ENCODE assay signal across 13 mouse cellular contexts in the genomic region with DNA sequence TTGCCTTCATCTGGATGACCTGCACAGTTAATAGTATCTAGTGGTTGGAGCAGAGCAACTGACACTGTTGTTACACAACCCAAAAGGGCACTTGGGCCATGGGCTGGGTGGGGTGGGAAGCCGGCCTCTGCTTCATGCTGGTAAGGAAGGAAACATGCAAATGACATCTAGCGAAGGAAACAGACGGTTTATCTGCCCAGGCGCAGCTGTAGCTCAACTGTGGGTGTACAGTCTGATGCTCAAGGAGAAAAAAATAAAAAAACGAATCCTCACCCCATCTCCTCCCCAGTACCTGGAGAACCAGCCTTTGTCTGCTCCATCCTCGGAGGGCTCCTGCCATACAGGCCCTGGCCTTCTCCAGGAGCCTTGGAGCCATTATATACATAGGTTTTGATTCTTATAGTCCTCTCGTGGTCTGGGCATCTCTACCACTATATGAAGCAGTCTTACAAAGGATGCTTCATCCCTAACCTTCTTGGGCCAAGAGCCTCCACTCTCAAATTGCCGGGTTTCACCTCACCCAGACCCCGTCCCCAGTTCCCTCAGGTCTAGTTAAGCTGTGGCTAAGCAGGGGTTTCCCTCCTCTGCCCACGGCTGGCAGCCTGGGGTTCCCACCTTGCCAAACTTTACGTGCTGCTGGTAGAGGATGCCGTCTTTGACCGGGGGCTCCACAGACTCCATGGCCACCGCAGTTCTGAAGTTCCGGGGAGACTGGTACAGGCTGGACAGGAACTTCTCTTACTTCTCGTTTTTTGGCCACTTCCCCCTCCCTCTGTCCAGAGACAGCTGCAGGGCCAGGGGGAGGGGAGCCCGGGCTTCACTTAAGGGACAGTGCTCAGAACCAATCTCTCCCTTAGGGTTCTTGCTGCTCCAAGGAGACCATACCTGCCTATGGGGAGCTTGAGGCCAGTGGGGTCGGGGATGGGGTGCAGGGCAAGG. TPM values are rescaled to one million over a fixed set of nuclear protein-coding genes. Genes with fewer than 3 reads are reported as not detected.
DNase-seq lines count a peak whose midpoint lies in the region; ATAC-seq and TF ChIP-seq lines count a peak whose summit lies in the region.
"Had no signal": no experiment of that assay in that cellular context is flagged by ENCODE, and none has a peak within 500 bp of the region (broad histone marks: within the 10 kb centered on the region; RNA-seq: fewer than 3 reads in every experiment).

No protein-coding gene starts in this region.

- WGBS in midbrain, embryonic 11.5 days, result 84% methylated on average over 18 of the region's 18 CpGs

- TF ChIP-seq CTCF in gastrocnemius, adult 2 months (IDR thresholded peaks at IDR 0.05), result no peak

- H3K4me2 ChIP-seq in midbrain, embryonic 11.5 days, result no peak overlapping the region
- H3K4me2 ChIP-seq: forebrain, embryonic 13.5 days; heart, embryonic 13.5 days; intestine, embryonic 15.5 days; neural tube, embryonic 12.5 days had no signal

- H3K36me3 ChIP-seq in midbrain, embryonic 11.5 days (ENCODE audit: control insufficient read depth, insufficient read depth, low read length), result peaks cover 22% of the 10 kb centered on the region

- peak overlapping the region; percentile 54 for H3K4me3 ChIP-seq in gastrocnemius, adult 2 months
- H3K4me3 ChIP-seq in midbrain, embryonic 11.5 days (ENCODE audit: low read depth, low read length), result no peak overlapping the region
- H3K4me3 ChIP-seq: forebrain, embryonic 13.5 days; heart, embryonic 13.5 days; intestine, embryonic 15.5 days; neural tube, embryonic 12.5 days had no signal

- no peaks in the 10 kb centered on the region for H3K27me3 ChIP-seq in midbrain, embryonic 11.5 days (ENCODE audit: control insufficient read depth, insufficient read depth, low read length)
- H3K27me3 ChIP-seq: forebrain, embryonic 13.5 days; intestine, embryonic 15.5 days; neural tube, embryonic 12.5 days had no signal

- no peaks in the 10 kb centered on the region for H3K9me3 ChIP-seq in midbrain, embryonic 11.5 days (ENCODE audit: control insufficient read depth, low read length)
- H3K9me3 ChIP-seq: forebrain, embryonic 13.5 days; heart, embryonic 13.5 days; intestine, embryonic 15.5 days; neural tube, embryonic 12.5 days had no signal

- H3K27ac ChIP-seq in gastrocnemius, adult 2 months, result peak overlapping the region; percentile 57
- no peak overlapping the region for H3K27ac ChIP-seq in midbrain, embryonic 11.5 days (ENCODE audit: low read depth, low read length)
- H3K27ac ChIP-seq: forebrain, embryonic 13.5 days; heart, embryonic 13.5 days; intestine, embryonic 15.5 days; neural tube, embryonic 12.5 days had no signal

- peak; percentile 38 to 41; a peak in 3 of 4 replicates for ATAC-seq in hematopoietic stem cell, adult 5-6 weeks (replicated peaks in 1 of 2; ENCODE audit: insufficient read depth in 1 of 2, low FRiP score in 2 of 2, low TSS enrichment in 1 of 2, low read depth in 1 of 2, poor library complexity in 2 of 2, severe bottlenecking in 2 of 2)
- ATAC-seq in megakaryocyte, adult 5-6 weeks (ENCODE audit: poor library complexity, severe bottlenecking), result peak; percentile 69
- no peak for ATAC-seq in midbrain, embryonic 11.5 days (ENCODE audit: low FRiP score)
- ATAC-seq: forebrain, embryonic 13.5 days; intestine, embryonic 15.5 days had no signal

- no peak for DNase-seq in gastrocnemius, adult 2 months
- DNase-seq in gastrocnemius, postnatal 36 days, result no peak
- peak; percentile 86 for DNase-seq in A20 (ENCODE audit: low read depth, low spot score)
- DNase-seq in cerebellum, adult 8-10 months, result no peak
- DNase-seq in midbrain, embryonic 11.5 days (ENCODE audit: low spot score, missing footprints), result no peak
- DNase-seq in testis, postnatal 10 days (ENCODE audit: low spot score), result no peak
- DNase-seq: right cerebral cortex, postnatal 4 days had no signal

- no peaks in the 10 kb centered on the region for H3K4me1 ChIP-seq in midbrain, embryonic 11.5 days (ENCODE audit: control insufficient read depth, insufficient read depth, low read length)
- H3K4me1 ChIP-seq: forebrain, embryonic 13.5 days; intestine, embryonic 15.5 days; neural tube, embryonic 12.5 days had no signal

- no peak overlapping the region for H3K9ac ChIP-seq in midbrain, embryonic 11.5 days (ENCODE audit: low read length)
- H3K9ac ChIP-seq: forebrain, embryonic 13.5 days; heart, embryonic 13.5 days; intestine, embryonic 15.5 days; neural tube, embryonic 12.5 days had no signal

- intact Hi-C loops in gastrocnemius, adult 2 months (cut with DNase I), result no loop called here
- intact Hi-C loops in gastrocnemius, postnatal 36 days (cut with DNase I), result no loop called here

RNA-seq across cellular contexts. Expression of a gene that starts 1.0 kb away (rescaled TPM):
- total RNA-seq in gastrocnemius, adult 2 months (2021), result 1 to 10 TPM in 1 of 2 experiments, under 1 TPM in 1; 0.77 to 1.5 TPM
- total RNA-seq in gastrocnemius, postnatal 36 days (2021), result 1 to 10 TPM in 1 of 2 experiments, under 1 TPM in 1; 0.74 to 1.2 TPM
- 4.1 and 15.5 TPM in 2 replicates for total RNA-seq in hematopoietic stem cell, adult 5-6 weeks (2017)
- 73.6 and 80.6 TPM in 2 replicates for total RNA-seq in megakaryocyte, adult 5-6 weeks (2015)
- total RNA-seq in megakaryocyte, adult 5-6 weeks (2017), result 81.2 and 88.6 TPM in 2 replicates
- polyA plus RNA-seq in midbrain, embryonic 11.5 days (2014; fragmentation: Nextera tagmentation; extraction: Ambion mirVana), result 1.9 TPM in 2 replicates

RNA-seq across cellular contexts. Expression of a gene that starts 8.4 kb away (rescaled TPM):
- total RNA-seq in gastrocnemius, adult 2 months (2021), result 10 to 100 TPM; 10.6 to 11.5 TPM
- total RNA-seq in gastrocnemius, postnatal 36 days (2021), result 10 to 100 TPM in 1 of 2 experiments, 1 to 10 TPM in 1; 9.3 to 10.3 TPM
- total RNA-seq in hematopoietic stem cell, adult 5-6 weeks (2017), result 53.7 and 58.2 TPM in 2 replicates
- total RNA-seq in megakaryocyte, adult 5-6 weeks (2015), result 16.2 and 20.9 TPM in 2 replicates
- 41.4 and 56.6 TPM in 2 replicates for total RNA-seq in megakaryocyte, adult 5-6 weeks (2017)
- 66.7 and 73.8 TPM in 2 replicates for polyA plus RNA-seq in midbrain, embryonic 11.5 days (2014; fragmentation: Nextera tagmentation; extraction: Ambion mirVana)

RNA-seq across cellular contexts. Expression of a gene that starts 14.6 kb away (rescaled TPM):
- total RNA-seq in gastrocnemius, adult 2 months (2021), result 100 to 1,000 TPM; 424 to 537 TPM
- total RNA-seq in gastrocnemius, postnatal 36 days (2021), result 100 to 1,000 TPM; 605 to 719 TPM
- 8.1 and 10.0 TPM in 2 replicates for total RNA-seq in hematopoietic stem cell, adult 5-6 weeks (2017)
- total RNA-seq in megakaryocyte, adult 5-6 weeks (2015), result 23.8 and 25.9 TPM in 2 replicates
- total RNA-seq in megakaryocyte, adult 5-6 weeks (2017), result 9.4 and 12.4 TPM in 2 replicates
- 129 and 140 TPM in 2 replicates for polyA plus RNA-seq in midbrain, embryonic 11.5 days (2014; fragmentation: Nextera tagmentation; extraction: Ambion mirVana)

RNA-seq across cellular contexts. Expression of a gene that starts 40.2 kb away (rescaled TPM):
- 1 to 10 TPM; 4.9 to 7.7 TPM for total RNA-seq in gastrocnemius, adult 2 months (2021)
- total RNA-seq in gastrocnemius, postnatal 36 days (2021), result 1 to 10 TPM; 7.7 TPM
- 0.60 and 2.3 TPM in 2 replicates for total RNA-seq in hematopoietic stem cell, adult 5-6 weeks (2017)
- total RNA-seq in megakaryocyte, adult 5-6 weeks (2015), result 0.18 TPM in 1 of 2 replicates, not detected in the other
- total RNA-seq in megakaryocyte, adult 5-6 weeks (2017), result 0.57 and 2.9 TPM in 2 replicates
- polyA plus RNA-seq in midbrain, embryonic 11.5 days (2014; fragmentation: Nextera tagmentation; extraction: Ambion mirVana), result 292 and 294 TPM in 2 replicates

RNA-seq across cellular contexts. Expression of a gene that starts 42.8 kb away (rescaled TPM):
- 10 to 100 TPM; 14.4 to 16.6 TPM for total RNA-seq in gastrocnemius, adult 2 months (2021)
- 10 to 100 TPM in 1 of 2 experiments, 1 to 10 TPM in 1; 9.6 to 13.4 TPM for total RNA-seq in gastrocnemius, postnatal 36 days (2021)
- 25.6 and 35.0 TPM in 2 replicates for total RNA-seq in hematopoietic stem cell, adult 5-6 weeks (2017)
- 29.7 and 35.4 TPM in 2 replicates for total RNA-seq in megakaryocyte, adult 5-6 weeks (2015)
- total RNA-seq in megakaryocyte, adult 5-6 weeks (2017), result 19.1 and 26.4 TPM in 2 replicates
- polyA plus RNA-seq in midbrain, embryonic 11.5 days (2014; fragmentation: Nextera tagmentation; extraction: Ambion mirVana), result 39.9 and 40.8 TPM in 2 replicates

Comparison
In these comparisons a context has a peak if more than half of its experiments do, and no peak if none do; other contexts are left out.
1. RNA of a gene that starts 14.6 kb away (total RNA-seq): 605 to 719 TPM in gastrocnemius, postnatal 36 days and 424 to 537 TPM in gastrocnemius, adult 2 months; 9.4 to 25.9 TPM in megakaryocyte, adult 5-6 weeks and 8.1 to 10.0 TPM in hematopoietic stem cell, adult 5-6 weeks; every median in the first group is over 10 times any median in the second.